Mouse (Mus musculus): ENCODE data around the gene Dhh.

GRCm38 (mm10) chr15:98923031-98923537 lies 24.7 kb upstream of the Dhh start:
- no peak for TF ChIP-seq RCOR1 (conservative IDR thresholded peaks at IDR 0.05; ENCODE audit: low read depth, low read length)
- no peak for TF ChIP-seq EP300 (IDR thresholded peaks at IDR 0.05; ENCODE audit: low read length)
- TF ChIP-seq CTCF (conservative IDR thresholded peaks at IDR 0.05 in 1 of 2, IDR thresholded peaks at IDR 0.05 in 1 of 2; ENCODE audit: low read depth in 2 of 2, low read length in 2 of 2), result no peak
- no peak for TF ChIP-seq POLR2A (IDR thresholded peaks at IDR 0.05; ENCODE audit: low read depth, low read length)
- no peak for TF ChIP-seq MYC (IDR thresholded peaks at IDR 0.05; ENCODE audit: low read depth, low read length)
- TF ChIP-seq POLR2AphosphoS2 (IDR thresholded peaks at IDR 0.05; ENCODE audit: low read depth, low read length), result no peak
- no peak for TF ChIP-seq BHLHE40 (IDR thresholded peaks at IDR 0.05; ENCODE audit: low read depth, low read length)
- TF ChIP-seq TCF12 (IDR thresholded peaks at IDR 0.05; ENCODE audit: low read depth, low read length), result no peak
- TF ChIP-seq E2F4 (IDR thresholded peaks at IDR 0.05; ENCODE audit: insufficient replicate concordance, low read depth, low read length), result no peak
- no peak for TF ChIP-seq MAX (IDR thresholded peaks at IDR 0.05; ENCODE audit: low read length)
- no peak for TF ChIP-seq USF2 (conservative IDR thresholded peaks at IDR 0.05; ENCODE audit: low read depth, low read length)
- no peak for TF ChIP-seq ZKSCAN1 (IDR thresholded peaks at IDR 0.05; ENCODE audit: borderline replicate concordance, low read depth, low read length)
- no peak for TF ChIP-seq UBTF (IDR thresholded peaks at IDR 0.05; ENCODE audit: low read depth, low read length)
- no peak for TF ChIP-seq NRF1 (IDR thresholded peaks at IDR 0.05; ENCODE audit: low read depth, low read length)

Measured in CH12.LX (cell line).